ENCODE assay signal across 20 mouse cellular contexts in genomic region chr14:59836876-59837543, GRCm38 (mm10).
DNase-seq lines count a peak whose midpoint lies in the region; ATAC-seq and TF ChIP-seq lines count a peak whose summit lies in the region.
"Had no signal": no experiment of that assay in that cellular context is flagged by ENCODE, and none has a peak within 500 bp of the region (broad histone marks: within the 10 kb centered on the region; RNA-seq: fewer than 3 reads in every experiment).

No protein-coding gene starts in this region.

- H3K27ac ChIP-seq in forebrain, embryonic 15.5 days (replicated peaks), result peak overlapping the region; percentile 68
- H3K27ac ChIP-seq in forebrain, embryonic 10.5 days, result no peak overlapping the region
- no peak overlapping the region for H3K27ac ChIP-seq in lung, embryonic 14.5 days (ENCODE audit: low read depth)
- H3K27ac ChIP-seq: kidney, postnatal 0 days; left cerebral cortex, adult 2 months; limb, embryonic 15.5 days had no signal

- DNase-seq in forebrain, embryonic 10.5 days (ENCODE audit: extremely low spot score, low spot score), result no peak
- DNase-seq in lung, embryonic 14.5 days, result peak; percentile 29
- no peak for DNase-seq in lung, postnatal 10 days
- peak; percentile 71 for DNase-seq in brain, embryonic 14.5 days (ENCODE audit: low read depth)
- DNase-seq: cerebellum, adult 2 months; embryo, embryonic 11 days; gastrocnemius, postnatal 25 days; heart, postnatal 4 days; liver, postnatal 0 days; right cerebral cortex, postnatal 4 days; thymus, adult 18-20 months had no signal

- no peaks in the 10 kb centered on the region for H3K36me3 ChIP-seq in forebrain, embryonic 15.5 days
- no peaks in the 10 kb centered on the region for H3K36me3 ChIP-seq in forebrain, embryonic 10.5 days (replicated peaks)
- H3K36me3 ChIP-seq in lung, embryonic 14.5 days (ENCODE audit: insufficient read depth), result no peaks in the 10 kb centered on the region
- H3K36me3 ChIP-seq: G1E; heart, embryonic 12.5 days; limb, embryonic 15.5 days had no signal

- H3K4me2 ChIP-seq in forebrain, embryonic 15.5 days (replicated peaks), result no peak overlapping the region
- no peak overlapping the region for H3K4me2 ChIP-seq in lung, embryonic 14.5 days
- H3K4me2 ChIP-seq: heart, embryonic 12.5 days; limb, embryonic 15.5 days had no signal

- H3K4me3 ChIP-seq in forebrain, embryonic 15.5 days, result no peak overlapping the region
- H3K4me3 ChIP-seq in forebrain, embryonic 10.5 days, result no peak overlapping the region
- H3K4me3 ChIP-seq in lung, embryonic 14.5 days (ENCODE audit: low read depth, low read length), result no peak overlapping the region
- H3K4me3 ChIP-seq: heart, embryonic 12.5 days; left cerebral cortex, adult 2 months; limb, embryonic 15.5 days had no signal

- no peak for TF ChIP-seq POLR2A in brain, embryonic 14.5 days (IDR thresholded peaks at IDR 0.05; ENCODE audit: borderline replicate concordance, extremely low read depth, insufficient read depth, insufficient read length, poor library complexity, severe bottlenecking)

- no peaks in the 10 kb centered on the region for H3K9me3 ChIP-seq in forebrain, embryonic 15.5 days
- H3K9me3 ChIP-seq in forebrain, embryonic 10.5 days, result no peaks in the 10 kb centered on the region
- no peaks in the 10 kb centered on the region for H3K9me3 ChIP-seq in lung, embryonic 14.5 days (ENCODE audit: low read depth, low read length)
- H3K9me3 ChIP-seq: heart, embryonic 12.5 days; limb, embryonic 15.5 days had no signal

- H3K4me1 ChIP-seq in forebrain, embryonic 15.5 days, result peaks cover 14% of the 10 kb centered on the region
- H3K4me1 ChIP-seq in forebrain, embryonic 10.5 days, result peaks cover 9% of the 10 kb centered on the region
- H3K4me1 ChIP-seq in lung, embryonic 14.5 days (ENCODE audit: insufficient read depth), result peaks cover 4% of the 10 kb centered on the region; the same call in 1 of the 2 replicates
- H3K4me1 ChIP-seq: limb, embryonic 15.5 days had no signal

- peak; percentile 45; the same call in 1 of the 2 replicates for ATAC-seq in forebrain, embryonic 15.5 days (replicated peaks)
- no peak for ATAC-seq in lung, embryonic 14.5 days (ENCODE audit: insufficient read depth)
- ATAC-seq in granulocyte monocyte progenitor cell, adult 5-6 weeks (replicated peaks; ENCODE audit: poor library complexity, severe bottlenecking), result 0 out of 2 replicates have a peak, but pooled peaks have one; percentile 22
- no peak for ATAC-seq in megakaryocyte-erythroid progenitor cell, adult 5-6 weeks (replicated peaks; ENCODE audit: low FRiP score, low TSS enrichment, poor library complexity, severe bottlenecking)
- ATAC-seq: intestine, embryonic 16.5 days; liver, postnatal 0 days had no signal

- 37% methylated on average over 10 of the region's 10 CpGs for WGBS in forebrain, embryonic 15.5 days
- 58% methylated on average over 10 of the region's 10 CpGs for WGBS in forebrain, embryonic 10.5 days
- WGBS in lung, embryonic 14.5 days, result 28% methylated on average over 10 of the region's 10 CpGs

- H3K9ac ChIP-seq in forebrain, embryonic 15.5 days (replicated peaks), result 0 out of 2 replicates have a peak overlapping the region, but pooled peaks have one; percentile 6
- H3K9ac ChIP-seq in lung, embryonic 14.5 days, result no peak overlapping the region
- H3K9ac ChIP-seq: heart, embryonic 12.5 days; limb, embryonic 15.5 days; liver, postnatal 0 days had no signal

- no peak for TF ChIP-seq CTCF in lung, embryonic 14.5 days (IDR thresholded peaks at IDR 0.05; ENCODE audit: low read depth)
- TF ChIP-seq CTCF in brain, embryonic 14.5 days (IDR thresholded peaks at IDR 0.05; ENCODE audit: borderline replicate concordance, extremely low read depth, insufficient read depth, insufficient read length), result no peak

- no peaks in the 10 kb centered on the region for H3K27me3 ChIP-seq in forebrain, embryonic 15.5 days
- no peaks in the 10 kb centered on the region for H3K27me3 ChIP-seq in forebrain, embryonic 10.5 days (ENCODE audit: poor library complexity, severe bottlenecking)
- no peaks in the 10 kb centered on the region for H3K27me3 ChIP-seq in lung, embryonic 14.5 days (ENCODE audit: insufficient read depth, low read length)
- H3K27me3 ChIP-seq: heart, embryonic 12.5 days had no signal

Comparison
In these comparisons a context has a peak if more than half of its experiments do, and no peak if none do; other contexts are left out.
1. DNase-seq: peak in lung, embryonic 14.5 days (single experiment) and brain, embryonic 14.5 days (single experiment); none in forebrain, embryonic 10.5 days (single experiment) and lung, postnatal 10 days (single experiment).
2. ATAC-seq: peak in forebrain, embryonic 15.5 days (single experiment) and granulocyte monocyte progenitor cell, adult 5-6 weeks (single experiment); none in lung, embryonic 14.5 days (single experiment) and megakaryocyte-erythroid progenitor cell, adult 5-6 weeks (single experiment).